Mouse (Mus musculus) MEL-GATA-1-ER (cell line): ENCODE measurements around the gene 2810408A11Rik.

Source experiments
- DNase-seq: peaks from one replicate; pipeline ENCODE4 v3.0.0-alpha.2; 2012; ENCODE audit warnings: low read depth; ENCODE audit errors: extremely low read depth

Gene 2810408A11Rik

GRCm38 (mm10) chr11:69849128-69849527 is 51.7 kb downstream of the 2810408A11Rik start:
- no peak for DNase-seq

- no peak for DNase-seq
Measured at GRCm38 (mm10) chr11:69848021-69848420, 52.8 kb downstream of the 2810408A11Rik start.
